Mouse (Mus musculus) embryo, embryonic 10.5 days (tissue): ENCODE measurements around the gene Clec4n.
"Not testable (repeated sequence)": the region's sequence is repeated elsewhere in the genome, so short reads cannot be mapped to it uniquely, and the experiment has no call there.

ENCODE experiments used
- DNase-seq: peaks from one replicate; pipeline ENCODE4 v3.0.0-alpha.2; 2015; ENCODE audit warnings: low spot score

Clec4n gene

GRCm38 (mm10) chr6:123292751-123293400, 63.2 kb downstream of the Clec4n start:
- DNase-seq: no peak

- DNase-seq: not testable (repeated sequence)
Observed at GRCm38 (mm10) chr6:123293509-123293908, 63.9 kb downstream of the Clec4n start.
